Mouse (Mus musculus) urinary bladder, postnatal 36 days (tissue): ENCODE results near the gene Os9.
"Not testable (repeated sequence)": the region's sequence is repeated elsewhere in the genome, so short reads cannot be mapped to it uniquely, and the experiment has no call there.

ENCODE experiments used
- DNase-seq, 2 experiments: peaks; one replicate each; pipeline ENCODE4 v3.0.0; 2022; ENCODE audit warnings: low spot score in 2 of 2, mixed read lengths in 1 of 2

The Os9 gene

DNA sequence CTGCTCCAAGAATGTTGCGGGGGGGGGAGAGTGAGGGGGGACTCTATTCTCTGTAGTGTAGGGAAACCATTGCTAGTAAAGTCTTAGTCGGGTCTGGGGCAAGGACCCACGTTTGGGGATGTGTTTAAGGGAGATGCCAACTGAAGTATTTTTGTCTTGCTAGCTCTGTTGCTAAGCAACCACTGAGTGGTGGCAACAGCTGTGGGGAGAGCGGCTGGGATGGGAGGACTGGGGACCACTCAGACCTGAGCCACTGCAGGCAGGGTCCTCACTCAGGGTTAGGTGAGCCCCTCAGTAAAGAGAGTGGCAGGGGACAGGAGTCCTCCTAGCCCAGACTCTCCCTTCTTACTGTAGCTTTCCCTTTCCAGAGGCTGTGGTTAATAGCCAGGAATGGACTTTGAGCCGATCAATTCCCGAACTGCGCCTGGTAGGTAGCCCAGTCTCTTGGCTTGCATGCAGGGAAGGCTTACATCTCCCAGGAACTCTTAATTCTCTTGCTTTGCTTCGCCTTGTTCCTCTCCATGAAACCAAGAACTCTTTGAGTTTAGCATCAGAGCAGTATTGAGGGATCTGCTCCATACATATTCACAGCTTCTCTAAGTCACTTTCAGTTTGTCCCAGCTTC is 38.8 kb downstream of the Os9 start:
- DNase-seq = no peak

DNA sequence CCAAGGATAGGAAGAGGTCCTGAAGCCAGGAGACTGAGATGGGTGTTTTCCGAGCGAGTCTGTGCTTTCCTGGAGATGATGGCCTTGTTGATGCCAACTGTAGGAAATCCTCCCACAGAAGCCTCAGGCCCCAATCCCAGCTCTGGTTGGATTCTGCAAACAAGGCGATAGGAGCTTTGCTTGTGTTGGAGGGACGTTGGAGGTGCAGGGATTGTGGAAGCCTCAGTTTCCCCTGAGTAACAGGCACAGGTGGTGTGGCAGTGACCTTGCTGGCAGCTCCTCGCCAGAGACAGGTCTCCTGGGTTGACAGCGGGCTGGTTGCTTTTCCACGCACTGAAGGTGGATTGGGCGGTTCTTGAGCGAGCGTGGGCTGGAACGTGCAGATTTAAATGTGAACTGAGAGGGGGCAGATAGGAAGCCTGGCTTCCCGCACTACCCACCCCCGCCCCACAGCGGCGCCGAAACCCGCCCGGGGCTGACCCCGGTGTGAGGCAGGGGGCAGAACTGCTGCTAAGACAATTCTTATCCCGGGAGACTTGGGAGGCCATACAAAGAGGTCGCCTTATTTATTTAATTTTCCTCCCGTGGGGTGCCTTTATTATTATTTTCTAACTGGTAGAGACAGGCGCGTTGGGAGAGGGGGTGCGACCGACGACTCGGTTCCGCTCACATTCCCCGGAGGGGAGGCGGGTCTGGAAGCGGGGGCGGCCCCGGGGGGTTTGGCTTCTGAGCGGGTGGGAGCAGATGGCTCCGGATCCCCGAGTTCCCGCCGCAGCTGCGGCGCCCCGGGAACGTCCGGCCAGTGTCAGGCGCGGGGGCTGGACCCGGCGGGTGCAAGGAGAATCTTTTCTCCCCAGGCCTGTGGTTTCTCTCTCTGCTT is 39.8 kb downstream of the Os9 start:
- DNase-seq = no peak

DNA sequence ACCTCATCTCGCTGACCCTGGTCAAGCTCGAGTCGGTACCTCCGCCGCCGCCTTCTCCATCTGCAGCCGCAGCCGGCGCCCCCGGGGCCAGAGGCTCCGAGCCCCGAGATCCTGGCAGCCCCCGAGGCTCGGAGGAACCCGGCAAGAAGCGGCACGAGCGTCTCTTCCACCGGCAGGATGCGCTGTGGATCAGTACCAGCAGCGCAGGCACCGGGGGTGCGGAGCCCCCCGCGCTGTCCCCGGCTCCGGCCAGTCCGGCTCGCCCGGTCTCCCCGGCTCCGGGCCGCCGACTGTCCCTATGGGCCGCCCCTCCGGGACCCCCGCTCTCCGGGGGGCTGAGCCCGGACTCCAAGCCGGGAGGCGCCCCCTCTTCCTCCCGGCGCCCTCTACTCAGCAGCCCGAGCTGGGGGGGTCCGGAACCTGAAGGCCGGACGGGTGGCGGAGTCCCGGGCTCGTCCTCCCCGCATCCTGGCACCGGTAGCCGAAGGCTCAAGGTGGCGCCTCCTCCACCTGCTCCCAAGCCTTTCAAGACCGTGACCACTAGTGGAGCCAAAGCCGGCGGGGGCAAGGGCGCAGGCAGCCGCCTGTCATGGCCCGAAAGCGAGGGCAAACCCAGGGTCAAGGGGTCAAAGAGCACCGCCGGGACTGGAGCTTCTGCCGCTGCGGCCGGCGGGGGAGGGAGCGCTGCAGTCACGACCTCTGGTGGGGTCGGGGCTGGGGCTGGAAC is 41.1 kb downstream of the Os9 start:
- DNase-seq = no peak

DNA sequence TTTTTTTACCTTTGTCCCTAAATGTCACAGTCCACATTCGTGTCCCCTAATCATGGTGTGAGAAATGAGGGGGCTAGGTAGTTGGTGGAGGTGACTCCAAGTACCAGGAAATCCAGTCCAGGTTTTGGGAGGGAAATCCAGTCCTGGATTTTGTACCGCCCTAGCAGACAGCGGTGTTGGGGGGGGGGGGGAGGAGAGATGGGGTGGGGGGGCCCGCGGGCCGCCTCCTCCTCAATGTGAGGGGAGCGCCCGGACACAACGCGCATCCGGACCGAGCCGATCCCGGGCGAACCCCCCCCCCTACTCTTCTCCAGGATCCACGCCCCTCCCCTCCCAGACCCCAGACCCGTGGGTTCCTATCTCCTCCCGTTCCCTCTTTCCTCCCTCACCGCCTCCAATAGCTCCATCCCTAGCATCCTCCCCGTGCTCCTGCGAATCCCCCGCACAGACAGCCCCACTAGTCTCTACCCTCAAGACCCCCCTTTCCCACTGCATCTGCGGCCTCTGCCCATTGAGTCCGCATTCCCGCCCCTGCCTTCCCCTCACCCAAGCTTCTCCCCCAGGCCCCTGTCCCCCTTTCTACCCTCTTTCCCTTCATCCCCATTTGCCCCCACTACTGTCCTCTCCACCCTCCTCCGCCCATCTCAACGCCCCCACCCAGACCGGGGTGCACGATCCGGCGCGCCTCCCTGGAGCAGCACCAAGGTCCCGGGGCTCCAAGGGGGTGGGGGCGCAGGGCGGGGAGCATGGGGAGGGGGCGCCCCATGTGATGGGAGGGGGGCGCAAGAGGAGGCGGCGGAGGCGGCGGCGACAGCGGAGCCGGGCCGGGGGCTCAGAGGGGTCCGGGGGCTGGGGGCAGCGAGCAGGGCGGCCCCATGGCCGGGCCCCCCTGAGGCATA is 42.0 kb downstream of the Os9 start:
- DNase-seq = no peak

DNA sequence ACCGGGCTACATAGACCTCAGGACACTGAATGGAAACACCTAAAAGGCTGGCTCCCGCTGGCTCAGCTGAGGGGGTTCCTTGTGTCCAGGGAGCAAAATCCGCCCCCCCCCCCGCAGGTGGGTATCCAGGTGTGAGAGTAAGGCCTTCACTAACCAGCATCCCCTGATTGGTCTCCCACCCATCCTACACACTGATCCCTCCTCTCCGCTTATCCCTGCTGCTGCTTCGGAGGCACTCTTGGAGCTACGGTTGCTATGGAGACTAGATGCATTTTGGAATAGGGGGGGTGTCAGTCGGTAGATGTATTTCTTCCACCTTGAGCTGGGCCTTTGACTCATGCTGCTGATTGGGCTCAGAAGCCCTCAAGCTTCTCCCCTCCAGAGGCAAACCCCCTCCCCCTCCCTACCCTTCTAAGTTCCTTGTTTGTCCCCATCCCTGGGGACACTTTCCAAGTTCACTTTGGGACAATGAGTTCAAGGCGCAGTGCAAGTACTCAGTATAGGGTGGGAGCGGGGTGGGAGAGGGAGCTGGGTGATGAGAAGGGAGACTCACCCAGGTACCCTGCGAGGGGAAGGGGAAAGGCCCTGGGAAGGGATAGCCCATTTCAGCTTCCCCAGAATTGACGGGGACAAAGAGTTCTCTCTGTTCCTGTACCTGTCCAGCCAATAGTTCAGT is 42.8 kb downstream of the Os9 start:
- no peak for DNase-seq

DNA sequence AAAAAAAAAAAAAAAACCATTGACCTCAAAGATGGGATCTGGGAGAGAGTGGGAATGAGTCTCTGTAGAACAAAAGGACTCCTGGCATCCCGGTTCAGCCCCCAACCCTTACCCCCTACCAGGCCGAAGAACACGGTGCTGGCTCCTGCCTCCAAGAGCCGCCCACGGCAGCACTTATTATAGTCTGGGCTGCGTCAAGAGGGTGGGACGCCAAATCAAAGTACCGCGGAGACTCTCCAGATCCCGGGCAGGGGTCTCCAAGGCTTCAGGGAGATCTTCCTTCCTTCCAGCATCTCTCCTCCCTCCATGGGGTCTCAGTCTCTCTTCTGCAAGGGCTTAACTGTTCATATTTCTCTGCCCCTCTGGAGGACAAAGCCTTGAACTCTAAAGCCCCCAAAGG is 43.4 kb downstream of the Os9 start:
- no peak for DNase-seq

DNA sequence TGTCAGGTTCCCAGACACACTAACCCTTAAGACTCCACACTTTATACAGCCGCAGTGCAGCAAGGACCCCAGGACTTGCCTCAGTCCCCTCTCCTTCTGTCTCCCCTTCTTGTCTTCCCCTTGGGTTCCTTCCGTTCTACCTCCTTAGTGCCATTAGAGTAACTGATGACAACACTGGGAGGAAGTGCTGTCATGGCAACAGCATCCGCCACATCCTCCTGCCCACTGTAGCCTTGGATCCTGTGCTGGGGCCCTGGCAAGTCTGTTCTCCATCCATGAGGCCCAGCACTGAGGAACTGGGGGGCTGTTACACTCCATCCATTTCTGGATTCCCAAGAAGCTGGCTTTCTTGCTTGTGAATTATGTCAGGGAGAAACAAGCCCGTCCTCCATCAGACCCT is 44.8 kb downstream of the Os9 start:
- no peak for DNase-seq

DNA sequence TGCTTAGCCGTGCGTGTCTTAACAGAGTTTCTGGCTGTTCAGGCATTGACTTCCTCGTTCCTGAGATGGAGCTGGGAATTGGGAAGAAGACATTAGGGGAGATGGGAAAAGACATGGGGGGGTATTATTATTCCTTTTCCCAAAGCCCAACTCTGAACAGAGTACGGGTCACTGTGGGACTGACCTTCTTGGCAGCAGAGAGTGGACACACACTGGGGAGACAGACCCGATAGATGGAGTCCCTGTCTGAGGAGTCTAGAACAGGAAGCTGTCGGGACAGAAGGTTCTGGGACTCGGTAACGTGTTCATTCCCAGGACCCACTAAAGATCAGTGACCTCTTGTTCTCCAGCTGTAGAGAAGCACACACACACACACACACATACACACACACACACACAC is 45.3 kb downstream of the Os9 start:
- DNase-seq = no peak

DNA sequence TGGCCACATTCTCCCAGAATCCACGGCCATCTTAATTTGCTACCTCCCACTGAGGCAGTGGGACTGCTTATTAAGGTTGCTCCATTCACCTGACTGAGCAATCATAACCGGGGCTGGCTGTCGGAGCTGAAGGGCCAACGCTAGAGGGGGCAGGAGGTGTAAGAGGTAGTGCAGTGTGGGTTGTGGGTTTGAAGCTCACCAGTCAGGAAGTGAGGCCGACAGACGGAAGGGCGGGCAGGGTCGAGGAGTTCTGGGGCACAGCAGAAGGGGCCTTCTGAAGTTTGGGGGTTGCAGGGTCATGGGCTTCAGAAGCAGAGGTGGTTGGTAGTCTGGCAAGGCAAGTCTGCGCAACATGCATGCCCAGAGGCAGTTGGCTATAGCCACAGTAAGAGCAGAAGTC is 45.9 kb downstream of the Os9 start, which contains the start of gene Agap2:
Gene Agap2 (plus strand): TSS at position 205 of the 400 bp plus-strand sequence.
- DNase-seq = no peak

DNA sequence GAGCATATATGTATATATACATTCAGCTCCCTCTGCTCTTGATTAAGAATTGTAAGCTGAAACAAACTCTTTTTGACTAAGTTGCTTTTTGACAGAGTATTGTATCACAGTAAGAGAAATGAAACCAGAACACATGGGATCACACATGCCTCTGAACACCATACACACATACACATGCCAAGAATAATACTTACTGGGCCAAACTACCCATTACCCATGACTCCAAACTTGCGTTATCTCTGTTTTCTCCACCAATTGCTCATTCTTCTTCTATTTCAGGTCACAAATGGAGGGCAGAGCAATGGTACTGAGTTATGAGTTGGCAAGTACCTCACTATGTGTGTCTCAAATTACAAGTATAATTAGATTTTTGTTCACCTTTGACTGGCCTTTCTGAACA is 47.0 kb downstream of the Os9 start:
- no peak for DNase-seq

DNA sequence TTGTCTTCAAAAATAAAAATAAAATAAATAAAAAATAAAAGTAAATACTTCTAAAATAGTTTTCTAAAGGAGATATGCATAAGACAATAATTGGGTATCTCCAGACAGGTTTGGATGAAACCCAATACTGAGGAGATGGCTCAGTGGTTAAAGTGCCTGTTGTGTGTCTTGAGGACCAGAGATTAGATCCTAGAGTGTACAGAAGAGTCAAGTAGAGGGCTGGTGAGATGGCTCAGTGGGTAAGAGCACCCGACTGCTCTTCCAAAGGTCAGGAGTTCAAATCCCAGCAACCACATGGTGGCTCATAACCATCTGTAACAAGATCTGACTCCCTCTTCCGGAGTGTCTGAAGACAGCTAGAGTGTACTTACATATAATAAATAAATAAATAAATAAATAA is 48.0 kb downstream of the Os9 start:
- not testable (repeated sequence) for DNase-seq

DNA sequence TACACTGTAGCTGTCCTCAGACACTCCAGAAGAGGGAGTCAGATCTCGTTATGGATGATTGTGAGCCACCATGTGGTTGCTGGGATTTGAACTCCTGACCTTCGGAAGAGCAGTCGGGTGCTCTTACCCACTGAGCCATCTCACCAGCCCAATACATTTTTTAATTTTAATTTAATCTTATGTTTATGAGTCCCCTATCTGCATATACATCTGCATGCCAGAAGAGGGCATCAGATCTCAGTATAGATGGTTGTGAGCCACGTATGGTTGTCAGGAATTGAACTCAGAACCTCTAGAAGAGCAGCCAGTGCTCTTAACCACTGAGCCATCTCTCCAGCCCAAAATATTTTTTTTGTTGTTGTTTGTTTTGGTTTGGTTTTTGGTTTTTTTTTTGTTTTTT is 48.7 kb downstream of the Os9 start:
- not testable (repeated sequence) for DNase-seq

DNA sequence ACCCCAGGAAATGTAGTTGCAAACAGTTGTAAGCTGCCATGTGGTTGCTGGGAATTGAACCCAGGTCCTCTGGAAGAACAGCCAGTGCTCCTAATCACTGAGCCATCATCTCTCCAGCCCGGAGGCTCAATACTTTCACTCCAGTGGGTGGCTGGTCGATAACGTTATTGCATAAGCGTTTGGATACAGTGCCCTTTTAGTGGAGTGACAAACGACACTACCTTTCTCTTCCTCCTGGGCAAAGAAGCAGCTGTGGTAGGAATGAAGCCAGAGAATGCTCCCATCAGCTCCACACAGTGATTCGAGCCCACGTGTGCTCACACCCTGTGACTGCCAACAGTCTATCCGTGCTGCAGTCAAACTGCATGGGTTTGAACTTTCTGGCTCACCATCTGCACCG is 49.7 kb downstream of the Os9 start:
- DNase-seq = no peak

DNA sequence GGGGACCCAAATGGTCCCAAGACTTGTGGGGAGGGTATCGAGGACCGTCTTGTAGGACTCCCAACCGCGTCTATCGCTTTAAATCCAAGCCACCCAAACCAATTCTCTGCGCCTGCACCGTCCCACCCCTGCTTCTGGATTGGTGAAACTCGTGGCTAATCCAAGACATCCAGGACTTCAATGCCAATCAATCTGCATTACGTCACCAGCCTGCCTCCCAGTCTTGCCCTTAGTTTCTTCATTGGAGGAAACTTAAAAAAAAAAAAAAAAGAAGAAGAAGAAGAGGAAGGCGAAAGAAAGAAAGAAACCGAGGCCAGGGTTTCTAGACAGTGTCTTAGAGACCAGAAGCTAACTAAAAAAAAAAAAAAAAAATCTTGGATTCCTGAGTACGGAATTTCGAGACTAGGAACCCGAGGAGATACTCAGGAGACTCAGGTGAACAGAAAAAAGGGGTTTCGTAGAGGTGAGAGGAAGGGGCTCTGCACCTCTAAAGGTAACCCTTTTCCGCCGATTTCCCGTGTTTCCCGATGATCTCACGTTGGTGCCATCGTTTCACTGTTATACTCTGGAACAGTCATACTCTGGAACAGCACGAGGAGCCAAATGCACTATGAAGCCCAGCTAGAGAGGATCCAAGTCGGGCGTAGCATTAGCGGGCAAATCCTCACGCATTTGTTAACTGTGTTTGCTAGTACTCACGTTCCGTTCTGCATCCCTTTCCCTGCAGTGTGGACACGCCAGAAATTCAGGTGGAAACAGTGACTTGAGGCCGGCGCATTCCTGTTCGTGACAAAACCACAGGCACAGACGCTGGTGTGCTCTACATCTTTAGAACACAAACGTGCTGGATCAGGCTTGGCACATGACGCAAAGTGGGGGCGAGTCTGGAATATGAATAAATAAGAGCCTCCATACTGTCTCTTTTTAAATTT is 50.5 kb downstream of the Os9 start, which contains the start of gene Tspan31:
Gene Tspan31 (minus strand): TSS at position 75 of the 932 bp plus-strand sequence.
- DNase-seq = peak; percentile 77 to 90

DNA sequence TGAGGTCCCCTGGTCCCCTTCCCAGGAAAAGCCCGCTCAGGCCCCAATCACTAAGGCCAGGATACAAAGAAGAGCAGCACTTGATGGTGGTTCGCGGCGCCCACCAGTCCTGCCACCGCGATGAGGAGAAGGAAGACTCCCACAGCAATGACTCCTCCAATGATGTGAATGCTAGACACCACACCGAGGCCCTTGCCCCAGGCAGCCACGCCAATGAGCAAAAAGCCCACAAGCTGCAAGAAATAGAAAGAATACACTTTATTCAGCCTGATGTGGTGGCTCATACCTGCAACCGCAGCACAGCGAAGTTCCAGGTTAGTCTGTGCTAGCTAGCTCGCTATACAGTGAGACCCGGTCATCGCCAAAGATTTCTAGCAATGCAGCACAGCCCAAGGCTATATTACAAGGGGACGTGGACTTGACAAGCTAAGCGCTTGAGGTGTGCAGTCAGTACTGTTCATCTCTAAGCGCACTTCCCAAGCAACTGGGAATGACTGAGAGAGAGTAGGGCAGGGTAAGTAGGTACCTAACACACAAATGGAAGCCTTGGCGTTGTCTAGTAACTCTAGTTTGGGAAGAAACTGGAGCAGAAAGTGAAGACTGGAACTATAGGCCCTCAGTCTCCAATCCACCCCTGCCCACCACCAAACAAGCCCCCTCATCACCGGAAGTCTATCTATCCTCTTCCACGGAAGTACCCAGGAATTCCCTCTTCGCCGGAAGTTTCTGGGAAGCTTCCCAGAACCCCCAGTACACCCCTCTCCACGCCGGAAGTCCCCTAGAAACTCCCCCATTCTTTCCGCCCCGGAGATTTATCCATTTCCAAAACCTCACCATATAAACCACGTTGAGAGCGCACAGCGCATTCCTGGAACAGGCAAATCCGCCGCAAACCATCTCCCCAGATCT is 51.4 kb downstream of the Os9 start:
- no peak for DNase-seq

DNA sequence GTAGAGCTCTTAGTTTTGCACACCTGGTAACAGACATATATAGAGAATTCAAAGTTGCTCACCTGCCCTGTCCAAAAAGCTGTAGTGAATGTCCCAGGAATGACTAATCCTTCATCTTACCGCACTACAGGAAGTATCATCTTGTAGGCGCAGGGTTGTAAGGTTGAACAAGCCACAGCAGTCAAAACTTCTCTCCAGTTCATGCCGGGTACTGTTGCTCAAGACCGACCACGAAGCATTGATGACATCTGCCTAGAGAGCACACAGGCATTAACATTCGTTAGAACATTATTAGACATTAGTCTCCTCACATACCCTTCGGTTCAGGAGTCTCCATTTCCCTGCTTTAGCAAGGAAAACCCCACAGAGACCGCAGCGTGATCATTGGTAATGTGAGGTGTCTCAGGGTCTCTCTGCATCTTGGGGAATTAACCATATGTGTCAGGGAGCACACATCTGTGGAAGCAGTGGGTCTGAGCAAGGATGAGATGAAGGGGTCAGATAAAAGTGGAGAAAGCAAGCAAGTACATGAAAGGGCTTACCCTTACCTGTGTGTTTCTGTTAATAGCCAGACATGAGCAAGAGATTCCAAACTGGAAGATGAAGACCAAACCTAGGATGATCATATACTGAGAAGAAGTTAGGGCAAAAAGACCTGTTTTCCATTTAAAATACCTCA is 52.4 kb downstream of the Os9 start:
- DNase-seq = no peak

DNA sequence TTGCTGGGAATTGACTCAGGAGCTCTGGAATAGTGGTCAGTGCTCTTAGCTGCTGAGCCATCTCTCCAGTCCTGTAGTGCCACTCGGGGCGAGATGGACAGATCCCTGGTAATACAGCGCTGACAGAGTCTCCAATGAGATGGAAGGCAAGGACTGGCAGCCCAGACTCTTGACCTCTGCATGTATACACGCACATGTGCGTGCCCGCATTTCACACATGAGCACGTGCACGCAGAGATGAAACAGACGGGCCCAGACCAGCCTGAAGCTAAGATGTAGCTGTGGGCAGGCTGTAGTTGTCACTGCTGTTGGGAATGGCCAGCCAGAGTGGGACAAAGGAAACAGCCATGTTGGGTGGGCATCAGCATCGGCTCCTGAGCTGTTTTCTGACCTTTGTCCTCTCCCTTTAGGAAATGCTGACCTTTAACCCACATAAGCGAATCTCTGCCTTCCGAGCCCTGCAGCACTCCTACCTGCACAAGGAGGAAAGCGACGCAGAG is 54.4 kb downstream of the Os9 start:
- no peak for DNase-seq

DNA sequence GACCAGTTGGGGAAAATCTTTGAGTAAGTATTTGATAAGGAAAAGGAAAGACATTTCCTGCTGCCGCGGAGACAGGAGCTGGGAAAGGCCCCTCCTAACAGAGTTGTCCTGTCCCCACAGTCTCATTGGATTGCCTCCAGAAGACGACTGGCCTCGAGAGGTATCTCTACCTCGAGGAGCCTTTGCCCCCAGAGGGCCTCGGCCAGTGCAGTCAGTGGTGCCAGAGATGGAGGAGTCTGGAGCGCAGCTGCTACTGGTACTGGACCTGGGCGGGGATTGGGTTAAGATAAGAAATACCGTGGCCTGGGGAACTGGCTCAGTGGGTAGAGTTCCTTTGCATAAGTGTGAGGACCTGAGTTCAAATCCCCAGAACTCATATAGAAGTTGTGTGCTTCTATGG is 55.0 kb downstream of the Os9 start:
- no peak for DNase-seq
